Mouse (Mus musculus) erythroid progenitor cell, adult 5-6 weeks (primary cell): ENCODE measurements around the gene Wscd1. TPM values are rescaled to one million over a fixed set of nuclear protein-coding genes. Genes with fewer than 3 reads are reported as not detected.

Source experiments
- ATAC-seq: replicated peaks from 2 replicates; pipeline ENCODE4 v1.8.0; 2016; ENCODE audit warnings: moderate number of reproducible peaks, mild to moderate bottlenecking, moderate TSS enrichment, inconsistent platforms; ENCODE audit not compliant: poor library complexity, low FRiP score, severe bottlenecking
- total RNA-seq, 2 experiments: library from RNA; stranded (forward) in 1 of 2; stranded (reverse) in 1 of 2; fragments of 150-400 nt in 1 of 2; fragments of 186-747, 209-891 nt in 1 of 2; gene quantifications; 2 replicates each; pipeline versions ENCODE4 v1.2.3 to v1.2.4; 2015 to 2017; ENCODE audit warnings: low replicate concordance in 2 of 2

Gene Wscd1
- total RNA-seq, 2 experiments from 2014 or later: not detected

DNA sequence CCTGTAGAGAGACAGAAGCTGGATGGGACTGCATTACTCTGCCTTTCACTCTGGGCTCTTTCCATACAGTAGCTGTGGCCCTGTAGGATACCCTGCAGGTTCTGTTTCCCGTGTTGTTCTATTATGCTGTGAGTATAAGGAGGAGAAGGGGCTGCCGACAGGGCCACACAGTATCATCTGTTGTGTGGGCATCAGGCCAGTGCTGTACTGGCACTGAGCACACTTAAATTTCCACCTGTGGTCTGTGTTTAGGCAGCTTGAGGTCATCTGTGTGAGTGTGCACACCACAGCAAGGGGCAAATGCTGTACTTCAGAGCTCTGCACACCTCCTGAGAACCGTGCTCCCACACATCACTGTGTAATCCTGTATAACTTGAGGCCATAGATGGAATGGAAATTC lies 18.0 kb downstream of the Wscd1 start:
- no peak for ATAC-seq

DNA sequence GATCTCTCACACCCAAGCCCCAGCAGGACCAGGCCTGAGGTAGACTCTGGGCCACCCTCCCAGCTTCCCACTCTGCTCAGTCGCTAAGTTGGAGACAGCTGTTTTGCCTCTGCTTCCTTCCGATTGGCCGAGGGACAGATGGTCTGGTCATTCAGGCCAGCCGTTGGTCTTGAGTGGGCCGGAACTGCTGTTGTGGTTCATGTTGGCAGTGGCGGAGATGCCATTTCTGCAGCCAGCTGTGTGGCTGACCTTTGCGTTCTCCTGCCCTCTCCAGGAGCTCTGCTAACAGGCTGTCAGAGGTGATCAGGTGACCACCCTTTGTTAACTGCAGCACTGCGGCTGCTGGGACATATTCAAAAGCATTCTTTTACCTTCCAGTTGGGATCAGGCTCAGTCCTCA lies 20.0 kb downstream of the Wscd1 start:
- ATAC-seq: no peak

DNA sequence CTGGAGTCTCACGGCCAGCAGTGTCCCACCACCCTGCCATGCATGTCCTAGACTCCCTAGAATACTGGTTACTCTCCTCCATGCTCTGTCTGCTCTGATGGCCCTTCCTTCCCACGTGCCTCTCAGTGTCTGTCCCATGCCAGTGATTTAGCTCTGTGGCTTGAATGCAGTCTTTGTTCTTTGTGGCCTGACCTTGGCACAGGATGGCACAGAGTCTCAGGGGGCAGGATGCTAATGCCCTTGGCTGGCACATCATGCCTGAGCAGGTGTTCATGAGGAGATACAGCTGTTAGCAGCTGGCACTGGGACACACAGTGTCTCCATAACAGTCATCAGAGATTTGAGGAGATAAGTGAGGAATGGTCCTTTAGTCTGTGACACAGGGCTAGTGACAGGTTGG lies 20.8 kb downstream of the Wscd1 start:
- no peak for ATAC-seq

DNA sequence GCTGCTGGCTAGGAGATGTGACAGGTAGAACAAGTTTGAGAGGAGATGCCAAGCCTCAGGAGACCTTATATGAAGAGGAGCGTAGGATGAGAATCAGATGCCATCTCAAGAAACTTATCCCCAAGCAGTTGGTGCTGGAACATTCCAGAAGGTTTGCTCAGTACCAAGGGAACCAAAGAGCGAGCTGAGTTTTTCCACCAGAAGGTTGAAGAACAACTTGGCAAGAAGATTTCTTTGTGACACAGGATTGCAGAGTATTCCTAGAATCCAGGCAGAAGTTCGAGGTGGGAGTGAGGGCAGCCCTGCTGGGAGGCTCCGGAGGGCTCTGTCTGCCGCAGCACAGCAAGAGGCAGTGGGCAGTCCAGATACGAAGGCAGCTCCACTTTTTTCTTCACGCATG lies 21.4 kb downstream of the Wscd1 start:
- ATAC-seq: no peak

DNA sequence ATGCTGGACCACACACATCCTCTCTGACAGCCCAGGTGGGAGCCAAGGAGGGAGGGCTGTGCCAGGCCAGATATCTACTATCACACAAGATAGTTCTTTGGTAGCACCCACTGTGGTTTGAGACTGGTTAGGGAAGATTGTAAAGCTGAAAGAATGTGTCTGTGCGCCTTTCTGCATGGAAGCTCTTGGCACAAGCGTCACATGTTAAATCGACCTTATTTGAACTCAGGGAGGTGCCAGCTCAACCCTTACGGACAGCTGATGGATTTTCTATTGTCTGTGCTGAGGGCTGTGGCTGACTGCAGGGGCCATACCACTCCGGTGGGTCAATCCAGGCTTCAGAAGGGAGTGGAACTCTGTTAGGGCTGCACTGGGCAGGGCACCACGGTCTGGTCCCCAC lies 22.3 kb downstream of the Wscd1 start:
- ATAC-seq: no peak

DNA sequence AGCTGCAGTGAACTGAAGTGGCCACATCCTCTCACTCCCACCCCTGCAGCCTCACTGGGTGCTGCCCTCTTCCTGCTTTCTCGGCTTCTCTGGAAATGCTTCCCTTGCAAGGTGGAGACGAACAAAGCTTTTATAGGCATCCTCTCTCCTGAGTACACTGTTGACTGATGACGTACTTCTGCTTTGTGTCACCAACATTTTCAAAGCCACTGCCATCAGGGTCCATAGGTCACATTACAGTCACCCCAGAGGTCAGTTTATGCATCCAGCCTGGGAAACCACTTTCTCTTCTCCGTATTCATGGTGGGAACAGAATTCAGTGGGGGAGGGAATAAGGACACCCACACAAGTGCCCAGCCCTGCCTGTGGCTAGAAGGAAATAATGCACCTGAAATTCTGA lies 23.1 kb downstream of the Wscd1 start:
- no peak for ATAC-seq

DNA sequence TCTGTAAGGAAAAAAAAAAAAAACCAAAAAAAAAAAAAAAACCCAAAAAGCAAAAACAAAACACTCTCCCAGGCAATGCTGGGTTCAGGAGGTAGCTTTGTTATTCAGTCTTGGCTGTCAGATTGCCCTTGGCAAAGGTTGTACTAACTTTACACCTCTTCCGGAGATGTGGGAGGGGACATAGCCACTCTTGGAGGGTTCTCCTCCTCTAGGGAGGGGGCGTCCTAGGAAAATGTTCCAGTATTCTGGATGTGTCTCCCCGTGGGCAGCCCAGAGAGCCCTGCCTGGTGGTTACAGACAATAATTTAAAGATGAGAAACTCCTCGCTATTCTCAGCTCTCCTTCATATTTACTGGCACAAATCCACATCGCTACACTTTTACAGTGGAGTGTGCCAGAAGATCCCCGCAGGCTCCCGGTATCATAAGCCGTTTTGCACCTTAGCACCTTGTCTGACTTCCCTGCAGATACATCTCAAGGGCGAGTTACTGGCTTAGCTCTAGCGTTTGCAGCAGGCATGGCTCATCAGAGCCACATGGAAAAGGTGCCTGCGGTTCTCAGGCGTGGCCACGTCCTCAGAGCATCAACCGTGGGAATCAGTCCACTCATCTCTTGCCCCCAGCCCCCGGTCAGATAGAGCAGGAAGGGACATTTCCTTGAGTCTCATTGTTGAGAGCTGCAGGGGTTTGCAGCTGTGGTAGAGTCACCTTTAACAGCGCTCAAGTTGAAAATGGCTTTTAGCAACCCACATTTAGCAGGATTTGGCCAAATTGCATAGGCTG lies 24.5 kb downstream of the Wscd1 start:
- no peak for ATAC-seq

DNA sequence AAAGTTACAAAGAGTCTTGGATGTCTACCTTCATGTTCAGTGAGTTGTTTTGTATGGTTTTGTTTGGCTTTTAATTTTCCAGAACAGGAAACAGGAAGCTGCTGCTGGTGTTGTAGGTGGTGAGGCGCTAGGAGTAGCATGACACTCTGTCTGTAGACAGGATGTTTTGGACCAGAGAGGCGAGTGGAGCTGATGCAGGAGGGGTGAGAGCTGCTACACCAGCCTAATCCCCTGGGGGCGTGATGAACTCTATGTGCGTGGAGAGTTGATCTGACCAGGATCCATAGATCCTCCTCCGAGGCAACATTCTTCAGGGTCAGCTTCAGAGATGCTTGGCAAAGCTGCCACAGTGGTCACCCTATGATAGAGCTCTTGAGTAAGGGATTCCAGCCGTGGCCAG lies 25.3 kb downstream of the Wscd1 start:
- no peak for ATAC-seq

DNA sequence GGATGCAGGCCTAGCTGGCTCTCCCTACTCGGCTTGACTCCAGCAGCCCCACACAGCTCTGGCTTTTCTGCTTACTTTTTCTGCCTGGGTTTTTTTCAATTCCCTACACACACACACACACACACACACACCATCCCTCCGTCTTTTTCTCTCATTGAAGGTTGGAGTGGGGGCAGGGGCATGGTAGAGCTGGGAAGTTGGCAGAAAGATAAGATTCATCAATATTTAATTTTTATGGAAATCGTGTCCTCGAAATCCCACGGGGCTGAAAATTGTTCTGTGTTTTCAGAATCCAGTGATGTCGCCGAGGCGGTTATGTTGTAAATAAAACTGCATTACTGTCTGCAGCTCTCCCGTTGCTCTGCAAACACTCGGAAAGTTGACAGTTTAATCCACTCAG lies 29.9 kb downstream of the Wscd1 start:
- no peak for ATAC-seq

DNA sequence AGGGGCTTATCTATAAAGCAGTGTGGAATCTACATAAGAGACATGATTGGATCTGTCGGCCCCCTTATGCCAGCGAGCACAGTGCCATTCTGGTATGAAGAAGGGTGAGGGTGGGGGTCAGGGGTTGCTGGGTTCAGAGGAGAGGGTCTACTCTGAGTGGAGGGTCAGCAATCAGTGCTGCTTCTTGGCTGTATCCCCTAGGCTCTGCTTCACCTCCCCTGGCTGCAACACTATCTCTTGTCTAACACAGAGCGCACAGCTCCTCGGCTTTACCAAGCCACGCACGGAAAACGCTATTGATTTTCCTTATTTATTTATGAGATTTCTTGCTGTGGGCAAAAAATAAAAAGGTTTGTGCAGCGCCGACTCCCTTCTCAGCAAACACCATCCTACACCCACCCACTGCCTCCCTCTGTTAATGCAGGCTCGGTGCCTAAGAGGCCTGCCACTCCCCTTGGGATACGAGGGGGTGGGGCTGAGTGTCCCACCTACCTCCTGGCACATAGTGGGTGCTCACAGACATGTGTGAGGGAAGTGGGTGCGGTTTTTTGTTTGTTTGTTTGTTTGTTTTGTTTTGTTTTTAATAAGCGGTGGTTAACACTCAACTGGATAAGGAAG lies 32.1 kb downstream of the Wscd1 start:
- ATAC-seq: no peak

DNA sequence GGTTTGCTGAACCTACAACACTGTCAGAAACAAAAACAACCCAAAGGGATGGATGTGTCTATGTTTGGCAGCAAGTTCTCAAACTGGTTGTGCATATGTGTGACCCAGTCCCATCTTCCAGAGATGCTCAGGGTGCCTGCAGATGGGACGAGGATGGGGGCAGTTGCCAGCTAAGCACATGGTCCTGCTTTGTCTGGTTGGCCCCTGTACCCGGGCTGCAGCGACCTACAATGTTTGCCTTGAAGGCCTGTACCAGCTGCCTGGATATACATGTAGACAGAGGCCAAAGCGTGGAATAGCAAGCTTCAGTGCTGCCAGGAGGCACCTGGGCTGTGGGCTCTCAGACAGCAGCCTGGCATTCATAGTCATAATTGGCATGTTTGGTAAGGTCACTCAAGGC lies 35.8 kb downstream of the Wscd1 start:
- no peak for ATAC-seq

DNA sequence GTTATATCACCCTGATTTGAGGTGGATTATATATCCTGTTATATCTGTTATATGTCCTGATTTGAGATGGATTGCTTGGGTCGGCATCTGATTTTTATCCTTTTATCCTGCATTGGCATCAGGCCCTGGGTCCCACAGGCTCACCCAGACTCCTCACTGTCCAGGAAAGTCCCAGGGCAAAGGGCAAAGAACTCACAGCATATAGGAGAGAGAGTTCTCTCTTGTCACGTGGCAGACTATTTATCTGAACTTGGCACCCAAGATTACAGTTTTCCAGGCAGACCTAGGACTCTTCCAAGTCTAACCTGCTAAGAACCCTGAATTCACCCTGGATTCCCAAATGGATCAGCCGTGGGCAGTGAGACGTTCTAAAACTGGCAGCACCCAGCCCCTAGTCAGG lies 38.5 kb downstream of the Wscd1 start:
- ATAC-seq: no peak

DNA sequence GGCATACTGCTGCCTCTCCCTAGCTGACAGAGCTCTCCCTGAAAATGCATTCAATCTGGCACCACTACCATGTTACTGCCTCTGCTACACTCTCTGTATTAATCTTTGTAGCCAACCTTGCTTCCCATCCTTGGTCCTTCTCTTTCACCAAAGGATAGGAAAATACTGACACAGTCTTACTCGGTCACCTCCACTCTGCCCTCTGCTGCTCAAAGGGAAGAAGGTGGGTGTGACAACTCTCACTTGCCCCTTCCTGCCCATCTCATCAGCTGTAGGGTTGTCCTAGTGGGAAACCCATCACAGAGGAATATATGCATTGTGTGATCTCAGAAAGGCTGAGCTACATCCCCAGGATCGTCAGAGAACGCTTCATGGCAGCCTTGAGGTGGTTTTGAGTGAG lies 40.5 kb downstream of the Wscd1 start:
- ATAC-seq: no peak

DNA sequence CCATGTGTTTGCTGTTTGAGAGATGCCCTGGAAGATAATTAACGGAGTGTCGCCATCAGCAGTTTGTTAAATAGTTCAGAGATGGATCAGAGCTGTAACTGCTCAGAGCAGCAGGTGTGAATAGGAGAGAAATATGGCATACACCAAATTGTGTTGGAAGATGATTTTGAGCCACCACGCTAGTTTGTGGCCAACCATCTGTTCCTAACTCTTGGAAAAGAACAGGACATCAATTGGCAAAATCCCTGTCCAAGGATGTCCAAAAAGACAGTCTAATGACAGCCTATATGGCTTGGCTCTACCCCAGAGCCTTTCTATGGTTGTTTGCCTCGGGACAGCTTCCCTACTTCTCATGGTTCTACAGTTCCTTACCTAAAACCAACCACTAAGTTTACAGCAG lies 49.5 kb downstream of the Wscd1 start:
- no peak for ATAC-seq

DNA sequence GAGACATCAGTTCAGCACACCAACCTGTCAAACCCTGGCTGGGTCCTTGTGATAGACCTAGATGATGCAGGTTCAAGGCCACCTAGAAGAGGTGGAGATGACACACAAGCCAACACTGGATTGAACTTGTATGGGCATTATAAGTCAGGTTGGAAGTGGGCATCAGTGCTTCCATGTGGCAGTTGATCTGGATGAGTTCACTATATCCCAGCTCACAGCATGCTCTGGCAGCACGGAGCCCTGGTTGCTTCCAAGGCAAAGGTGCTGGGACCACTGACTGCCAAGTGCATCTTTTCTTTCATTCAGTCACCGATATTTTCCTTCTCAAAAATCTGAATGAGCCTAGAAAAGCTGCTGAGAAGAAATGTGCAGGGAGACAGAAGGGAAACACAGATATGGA lies 58.8 kb downstream of the Wscd1 start:
- ATAC-seq: no peak

DNA sequence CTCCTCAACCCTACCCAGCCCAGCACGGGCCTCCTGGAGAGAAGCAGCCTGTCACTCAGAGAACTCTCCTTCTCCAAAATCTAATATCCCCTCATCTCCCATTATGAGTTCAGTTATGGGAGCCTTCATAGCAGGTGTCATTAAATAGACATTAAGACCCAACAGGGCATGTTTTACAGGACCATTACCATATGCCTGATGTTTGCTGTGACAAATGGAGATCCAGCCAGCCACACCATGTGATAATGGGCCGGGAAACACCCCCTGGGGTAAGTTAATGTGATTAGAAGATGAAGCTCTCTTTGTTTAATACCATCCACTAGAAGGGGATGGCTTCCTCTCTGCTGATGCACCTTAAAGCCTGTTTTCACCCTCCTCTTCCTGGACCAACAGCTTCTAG lies 62.1 kb downstream of the Wscd1 start:
- ATAC-seq: no peak

DNA sequence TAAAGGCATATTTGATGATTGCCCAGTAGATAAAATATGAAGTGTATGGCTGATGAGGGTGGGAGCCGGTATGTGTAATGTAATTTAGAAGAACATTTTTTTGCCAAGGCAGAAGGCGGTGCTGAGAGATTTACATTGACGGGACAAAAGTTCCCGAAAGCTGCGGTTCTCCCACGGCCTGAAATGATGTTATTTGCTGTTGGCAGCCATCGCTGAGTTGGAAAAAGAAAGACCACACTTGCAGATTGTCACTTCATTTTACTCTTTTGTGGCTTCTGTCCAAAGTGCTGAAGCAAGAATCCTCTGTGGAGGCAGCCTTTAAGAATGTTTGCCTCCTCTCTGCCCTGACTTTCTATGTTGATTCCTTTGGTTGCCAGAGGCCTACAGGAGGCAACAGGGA lies 63.2 kb downstream of the Wscd1 start:
- ATAC-seq: no peak

DNA sequence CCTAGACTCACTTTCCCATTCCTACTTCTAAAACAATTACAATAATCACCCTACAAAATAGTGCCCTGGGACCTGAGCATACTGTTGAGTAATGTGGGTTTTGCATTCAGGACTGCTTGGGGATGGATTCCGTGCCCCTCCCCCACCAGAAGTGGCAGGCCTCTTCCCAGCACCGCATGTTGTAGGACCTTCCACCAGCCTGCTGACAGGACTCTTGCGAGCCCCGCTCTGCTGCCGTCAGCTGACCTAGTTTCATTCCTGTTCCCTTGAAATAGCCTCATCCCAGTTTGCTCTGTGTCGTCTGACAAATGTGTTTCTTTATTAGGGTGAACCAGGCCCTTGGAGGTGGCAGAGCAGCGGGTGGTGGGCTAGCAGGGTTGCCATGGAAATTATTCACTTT lies 64.8 kb downstream of the Wscd1 start:
- ATAC-seq: no peak

DNA sequence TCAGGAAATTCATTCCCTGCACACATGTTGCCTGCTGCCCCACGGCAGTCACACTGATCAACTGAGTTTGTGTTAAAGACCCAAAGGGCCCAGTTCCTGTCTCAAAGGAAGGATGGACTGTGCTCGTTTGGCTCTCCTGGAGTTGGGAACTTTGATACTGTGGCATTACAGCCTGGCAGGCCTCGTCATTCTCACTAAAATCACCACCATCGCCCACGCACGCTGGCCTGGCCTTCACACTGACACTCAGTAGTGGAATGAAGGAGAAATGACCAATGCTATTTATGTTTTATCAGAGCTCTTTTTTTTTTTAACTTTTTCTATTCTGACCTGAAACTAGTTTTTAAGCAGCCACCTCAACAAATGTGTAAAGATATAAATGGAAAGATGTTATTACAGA lies 65.6 kb downstream of the Wscd1 start:
- no peak for ATAC-seq

DNA sequence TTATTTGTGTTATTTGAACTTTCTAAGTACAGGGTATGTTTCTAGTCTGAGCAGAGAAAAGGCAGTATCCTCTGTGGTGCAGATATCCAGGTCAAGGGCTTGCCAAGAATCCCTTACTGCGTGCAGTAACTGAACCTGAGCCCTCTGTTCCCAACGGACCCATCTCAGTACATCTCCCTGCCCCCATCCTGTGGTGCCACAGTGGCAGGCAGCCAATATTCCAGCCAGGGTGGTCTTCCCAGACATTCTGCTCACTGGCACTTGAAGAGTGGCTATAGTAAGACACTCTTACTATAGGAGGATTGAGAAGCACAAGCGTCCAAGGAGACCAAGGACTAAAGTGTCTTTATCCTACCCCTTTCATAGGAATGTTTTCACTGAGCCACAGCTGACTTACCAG lies 67.2 kb downstream of the Wscd1 start:
- ATAC-seq: no peak

DNA sequence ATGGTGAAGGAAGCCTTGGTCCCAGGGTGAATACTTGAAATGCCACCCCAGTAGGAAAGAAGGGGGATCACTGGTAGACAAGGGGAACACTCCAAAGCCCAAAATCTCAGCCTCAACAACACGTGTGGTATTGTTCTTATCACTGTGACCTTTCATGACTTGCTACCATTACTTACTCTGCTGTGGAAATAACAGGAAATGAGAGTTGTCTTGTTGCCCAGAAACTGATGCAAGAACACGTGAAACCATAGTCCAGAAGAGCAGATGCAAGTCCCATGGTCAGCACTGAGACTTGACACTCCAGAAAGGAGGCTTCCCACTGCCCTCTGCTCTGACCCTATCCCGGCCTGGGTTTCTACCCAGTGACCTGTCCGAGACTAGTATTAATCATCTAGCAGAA lies 67.6 kb downstream of the Wscd1 start:
- ATAC-seq: no peak

DNA sequence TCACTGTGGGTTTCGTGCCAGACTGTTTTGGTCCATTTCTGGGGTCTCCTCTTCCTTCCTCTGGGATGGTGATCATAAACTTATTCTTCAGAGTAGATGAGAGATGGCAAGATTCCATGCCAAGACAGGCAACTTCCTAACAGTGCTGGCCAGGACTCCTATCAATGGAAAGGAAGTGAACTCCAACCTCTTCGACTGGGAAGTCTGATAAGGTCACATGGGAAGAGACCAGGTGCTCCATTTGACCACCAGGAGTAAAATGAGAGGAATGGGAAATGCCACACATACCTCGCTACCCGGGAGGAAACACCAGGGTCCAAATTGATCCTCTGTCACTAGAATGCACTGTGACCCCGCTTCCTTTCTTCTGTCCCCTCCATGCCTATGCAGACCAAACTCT lies 68.4 kb downstream of the Wscd1 start:
- no peak for ATAC-seq
